Mouse (Mus musculus): Measurements from ENCODE around the gene Slit3. TPM values are rescaled to one million over a fixed set of nuclear protein-coding genes. Genes with fewer than 3 reads are reported as not detected.

The Slit3 gene
- polyA plus RNA-seq, 1 experiment from 2014 or later = 15.0 TPM

DNA sequence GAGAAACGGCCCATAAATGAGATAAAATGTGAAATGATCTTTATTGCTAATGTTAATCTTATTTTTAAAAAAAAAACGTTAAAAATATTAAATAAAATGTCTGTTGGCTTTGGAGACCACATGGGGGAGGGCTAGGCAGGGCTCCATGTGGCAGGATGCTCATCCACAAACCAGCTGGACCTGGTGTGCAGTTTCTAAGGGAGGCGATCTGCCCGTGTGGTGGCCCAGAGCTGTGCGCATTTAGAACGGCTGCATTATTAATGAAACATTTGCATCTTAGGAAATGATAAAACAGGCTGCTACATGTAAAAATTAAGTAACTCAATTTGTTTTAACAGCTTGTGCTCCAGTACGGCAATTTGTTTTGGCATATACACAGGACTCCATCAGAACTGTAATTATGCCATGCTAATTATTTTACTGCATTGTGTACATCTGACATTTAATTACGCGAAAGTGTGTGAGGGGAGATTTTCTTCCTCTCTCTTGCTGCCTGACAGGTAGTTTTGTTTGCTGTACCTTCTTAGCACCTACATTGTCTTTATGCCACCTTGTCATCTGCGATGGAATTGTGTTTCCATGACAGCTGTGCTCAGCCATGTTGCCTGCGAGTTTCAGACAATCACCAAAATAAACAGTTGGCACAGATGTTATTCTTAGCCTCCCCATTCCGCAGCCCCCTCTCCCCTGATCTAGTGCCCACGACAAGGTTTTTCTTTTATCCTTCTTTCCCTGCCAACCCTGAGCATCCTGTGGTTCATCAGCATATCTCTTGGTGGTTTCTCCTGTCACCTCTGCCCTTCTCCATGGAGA, 165.8 kb downstream of the Slit3 start:
- Histone ChIP-seq H3K4me1 (peaks cover 26% of the 10 kb centered on the region), H3K9me3 (replicated peaks) (no peaks in the 10 kb centered on the region), H3K27me3 (ENCODE audit: low read depth, poor library complexity, severe bottlenecking) (peaks cover 46% of the 10 kb centered on the region), H3K27ac (replicated peaks) (no peak overlapping the region), H3K4me3 (no peak overlapping the region), H3K36me3 (no peaks in the 10 kb centered on the region)
- WGBS = 87% methylated on average over 13 of the region's 13 CpGs
- DNase-seq (ENCODE audit: low spot score) = no peak

DNA sequence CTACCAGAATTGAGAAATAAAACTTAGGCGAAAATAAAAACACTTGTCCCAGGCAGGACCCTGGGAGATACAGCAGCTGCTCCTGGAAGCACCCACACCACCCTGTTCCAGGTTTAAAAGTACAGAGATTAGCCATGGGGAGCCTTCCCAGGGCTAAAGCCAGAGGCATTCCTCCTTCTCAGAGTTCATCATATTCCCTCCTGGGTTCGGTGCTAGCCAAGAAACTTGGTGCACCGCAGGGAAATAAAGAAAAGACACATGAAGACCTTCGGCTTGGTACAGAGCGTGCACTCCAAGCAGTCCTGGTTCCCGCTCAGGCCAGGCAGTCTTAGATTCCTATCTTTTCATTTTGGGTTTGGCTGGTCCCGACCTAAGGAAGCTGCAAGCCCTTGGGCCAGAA, 167.0 kb downstream of the Slit3 start:
- Histone ChIP-seq H3K27me3 (ENCODE audit: low read depth, poor library complexity, severe bottlenecking) (peaks cover 45% of the 10 kb centered on the region), H3K4me3 (no peak overlapping the region), H3K4me1 (peaks cover 14% of the 10 kb centered on the region), H3K9me3 (replicated peaks) (no peaks in the 10 kb centered on the region), H3K36me3 (no peaks in the 10 kb centered on the region), H3K27ac (replicated peaks) (no peak overlapping the region)
- DNase-seq (ENCODE audit: low spot score) = no peak
- 93% methylated on average over 7 of the region's 7 CpGs for WGBS

DNA sequence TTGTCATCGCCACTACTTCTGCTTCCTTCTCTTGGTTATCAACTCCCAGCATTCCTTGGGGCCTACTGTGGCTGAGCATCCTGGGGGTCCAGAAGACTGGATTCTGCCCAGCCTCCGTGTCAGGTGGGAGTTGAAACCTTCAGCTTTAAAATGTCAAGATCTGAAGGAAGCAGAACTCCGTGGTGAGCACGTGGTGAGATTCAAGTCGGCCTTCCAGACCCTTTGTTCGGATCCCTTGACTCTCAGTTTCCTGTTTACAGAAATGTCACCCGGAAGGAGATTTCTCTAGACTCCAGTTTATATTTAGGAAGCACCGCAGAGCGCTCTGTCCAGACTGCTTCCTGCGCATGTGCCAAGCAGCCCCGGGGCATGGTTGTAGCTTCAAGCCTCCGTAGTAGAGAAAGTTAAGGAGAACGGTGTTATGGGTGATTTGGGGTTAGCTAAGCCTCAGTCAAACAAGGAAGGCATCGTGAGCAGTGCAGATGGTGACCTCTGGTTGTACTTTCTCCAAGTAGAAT, 167.8 kb downstream of the Slit3 start:
- Histone ChIP-seq H3K27me3 (ENCODE audit: low read depth, poor library complexity, severe bottlenecking) (peaks cover 52% of the 10 kb centered on the region), H3K36me3 (no peaks in the 10 kb centered on the region), H3K4me3 (no peak overlapping the region), H3K4me1 (peaks cover 6% of the 10 kb centered on the region), H3K27ac (replicated peaks) (no peak overlapping the region), H3K9me3 (replicated peaks) (no peaks in the 10 kb centered on the region)
- no peak for DNase-seq (ENCODE audit: low spot score)
- WGBS = 84% methylated on average over 14 of the region's 14 CpGs

DNA sequence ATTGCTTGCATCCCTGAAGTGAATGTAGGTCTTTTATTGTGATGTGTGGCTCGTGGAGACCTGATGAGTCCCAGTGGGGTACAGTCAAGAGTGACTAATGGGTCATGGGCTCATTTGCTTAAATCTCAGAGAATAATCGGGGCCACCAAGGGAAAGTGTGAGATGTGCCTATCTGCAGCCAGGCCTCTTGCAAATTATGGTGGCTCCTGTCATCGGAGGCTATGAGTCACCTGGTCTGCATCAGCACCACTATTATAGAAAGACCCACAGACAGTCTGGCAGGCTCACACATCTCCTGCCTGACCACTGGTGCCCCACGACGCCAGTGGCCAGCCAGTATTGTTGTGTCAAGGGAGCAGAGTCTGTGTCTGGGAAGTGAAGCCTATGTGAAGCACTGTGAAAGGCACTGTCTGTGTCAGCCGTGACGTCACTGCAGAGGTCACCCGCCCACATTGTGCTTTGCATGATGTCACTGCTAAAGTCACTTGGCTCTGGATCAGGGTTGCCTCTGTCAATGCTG, 171.3 kb downstream of the Slit3 start:
- no peak for DNase-seq (ENCODE audit: low spot score)
- no peaks in the 10 kb centered on the region for H3K36me3 ChIP-seq
- 86% methylated on average over 8 of the region's 8 CpGs for WGBS
- peaks cover 7% of the 10 kb centered on the region; the same call in 1 of the 2 replicates for H3K4me1 ChIP-seq
- H3K4me3 ChIP-seq = no peak overlapping the region
- H3K27ac ChIP-seq (replicated peaks) = no peak overlapping the region
- no peaks in the 10 kb centered on the region for H3K9me3 ChIP-seq (replicated peaks)
- peaks cover 61% of the 10 kb centered on the region for H3K27me3 ChIP-seq (ENCODE audit: low read depth, poor library complexity, severe bottlenecking)

DNA sequence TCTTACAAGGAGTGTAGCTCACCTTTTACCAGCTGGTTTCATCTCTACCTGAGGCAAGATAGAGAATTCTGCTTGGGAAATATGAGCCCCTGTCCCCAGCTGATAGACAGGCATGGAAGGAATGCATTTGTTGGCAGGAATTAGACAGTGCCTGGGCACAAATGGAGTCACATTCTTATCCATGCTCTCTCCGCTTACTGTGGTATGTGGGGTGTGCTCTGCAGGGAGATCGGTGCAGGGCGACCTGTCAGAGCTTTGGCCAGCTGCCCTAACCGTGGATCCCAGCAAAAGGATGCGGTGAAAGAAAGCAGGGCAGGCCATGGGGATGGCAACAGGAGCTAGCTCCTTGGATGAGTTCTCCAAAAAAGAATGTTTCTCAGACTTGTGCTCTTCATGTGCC, 172.2 kb downstream of the Slit3 start:
- H3K36me3 ChIP-seq = no peaks in the 10 kb centered on the region
- no peaks in the 10 kb centered on the region for H3K9me3 ChIP-seq (replicated peaks)
- no peak overlapping the region for H3K4me3 ChIP-seq
- peaks cover 70% of the 10 kb centered on the region for H3K27me3 ChIP-seq (ENCODE audit: low read depth, poor library complexity, severe bottlenecking)
- peaks cover 7% of the 10 kb centered on the region; the same call in 1 of the 2 replicates for H3K4me1 ChIP-seq
- no peak for DNase-seq (ENCODE audit: low spot score)
- 84% methylated on average over 5 of the region's 5 CpGs for WGBS
- no peak overlapping the region for H3K27ac ChIP-seq (replicated peaks)

DNA sequence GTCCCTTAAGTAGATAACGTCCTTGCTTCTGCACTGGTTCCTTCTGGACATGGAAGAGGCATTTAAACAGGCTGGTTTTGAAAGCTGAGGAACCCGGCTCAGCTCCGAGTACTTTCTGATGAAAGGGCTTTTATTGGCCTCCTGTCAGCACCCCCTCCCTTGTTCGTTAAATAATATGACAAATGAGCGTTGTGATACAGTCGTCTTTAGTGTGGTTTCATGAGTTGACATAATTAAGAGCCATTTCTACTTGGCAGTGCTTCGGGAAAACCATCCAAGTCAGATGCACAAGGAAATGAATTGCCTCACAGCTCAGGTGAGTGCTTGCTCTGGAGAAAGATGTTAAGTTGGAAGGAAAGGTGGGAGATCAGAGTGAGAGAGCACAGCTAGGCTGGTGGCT, 173.6 kb downstream of the Slit3 start:
- no peak overlapping the region for H3K4me3 ChIP-seq
- no peaks in the 10 kb centered on the region for H3K9me3 ChIP-seq (replicated peaks)
- no peaks in the 10 kb centered on the region for H3K36me3 ChIP-seq
- H3K4me1 ChIP-seq = peaks cover 7% of the 10 kb centered on the region; the same call in 1 of the 2 replicates
- H3K27ac ChIP-seq (replicated peaks) = no peak overlapping the region
- no peak for DNase-seq (ENCODE audit: low spot score)
- peaks cover 77% of the 10 kb centered on the region for H3K27me3 ChIP-seq (ENCODE audit: low read depth, poor library complexity, severe bottlenecking)
- WGBS = 83% methylated on average over 7 of the region's 7 CpGs

DNA sequence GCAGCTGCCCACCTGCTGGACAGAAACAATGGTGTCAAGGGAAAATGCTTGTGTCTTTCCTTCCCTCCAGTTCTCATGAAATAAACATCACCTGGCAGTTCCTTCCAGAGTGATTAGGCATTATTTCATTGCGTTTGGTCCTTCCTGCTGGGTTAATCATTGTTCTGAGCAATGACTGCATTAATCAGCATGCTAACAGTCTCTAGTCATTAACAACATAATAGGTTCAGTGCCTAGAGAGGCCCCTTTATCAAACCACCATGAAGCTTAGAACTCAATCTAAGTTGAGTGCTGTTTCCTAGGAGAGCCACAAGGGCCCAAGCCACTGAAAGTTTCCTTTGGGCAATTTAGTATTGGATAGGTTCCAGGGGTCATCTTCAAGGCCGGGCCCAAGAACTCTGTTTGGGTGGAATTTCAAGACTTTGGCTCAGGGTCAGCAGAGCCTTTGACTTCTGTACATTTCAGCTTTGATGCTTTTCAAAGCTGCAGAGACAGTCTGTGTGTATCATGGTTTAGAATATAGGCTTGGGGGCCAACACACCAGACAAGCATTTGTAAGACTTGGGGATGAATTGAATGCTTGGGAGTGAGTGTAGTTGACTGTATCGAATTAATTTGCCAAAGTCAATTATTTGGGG, 174.3 kb downstream of the Slit3 start:
- 64% methylated on average over 3 of the region's 3 CpGs for WGBS
- Histone ChIP-seq H3K27ac (replicated peaks) (no peak overlapping the region), H3K36me3 (no peaks in the 10 kb centered on the region), H3K4me3 (no peak overlapping the region), H3K27me3 (ENCODE audit: low read depth, poor library complexity, severe bottlenecking) (peaks cover 78% of the 10 kb centered on the region), H3K9me3 (replicated peaks) (no peaks in the 10 kb centered on the region), H3K4me1 (peaks cover 7% of the 10 kb centered on the region; the same call in 1 of the 2 replicates)
- DNase-seq (ENCODE audit: low spot score) = no peak

DNA sequence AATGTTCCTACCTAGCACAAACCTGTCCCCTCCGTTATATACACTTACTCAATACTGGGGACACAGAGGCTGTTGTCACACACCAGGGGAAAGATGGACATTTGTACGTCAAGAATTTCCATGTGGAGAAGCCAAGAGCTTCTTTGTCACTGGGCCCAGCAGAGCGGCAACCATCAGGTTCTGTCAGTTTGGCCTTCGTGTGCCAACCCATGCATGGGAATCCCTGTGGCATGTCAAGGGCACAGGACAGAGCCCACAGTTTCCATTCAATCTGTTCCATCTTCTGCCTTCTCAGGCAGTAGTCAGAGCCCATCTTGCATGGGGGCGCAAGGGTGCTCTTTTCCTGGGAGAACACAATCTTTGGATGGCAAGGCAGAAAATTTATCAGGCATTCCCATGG, 175.8 kb downstream of the Slit3 start:
- no peaks in the 10 kb centered on the region for H3K36me3 ChIP-seq
- H3K4me1 ChIP-seq = peaks cover 7% of the 10 kb centered on the region; the same call in 1 of the 2 replicates
- no peak overlapping the region for H3K27ac ChIP-seq (replicated peaks)
- H3K4me3 ChIP-seq = no peak overlapping the region
- DNase-seq (ENCODE audit: low spot score) = no peak
- H3K27me3 ChIP-seq (ENCODE audit: low read depth, poor library complexity, severe bottlenecking) = peaks cover 79% of the 10 kb centered on the region
- no peaks in the 10 kb centered on the region for H3K9me3 ChIP-seq (replicated peaks)
- 92% methylated on average over 5 of the region's 5 CpGs for WGBS

DNA sequence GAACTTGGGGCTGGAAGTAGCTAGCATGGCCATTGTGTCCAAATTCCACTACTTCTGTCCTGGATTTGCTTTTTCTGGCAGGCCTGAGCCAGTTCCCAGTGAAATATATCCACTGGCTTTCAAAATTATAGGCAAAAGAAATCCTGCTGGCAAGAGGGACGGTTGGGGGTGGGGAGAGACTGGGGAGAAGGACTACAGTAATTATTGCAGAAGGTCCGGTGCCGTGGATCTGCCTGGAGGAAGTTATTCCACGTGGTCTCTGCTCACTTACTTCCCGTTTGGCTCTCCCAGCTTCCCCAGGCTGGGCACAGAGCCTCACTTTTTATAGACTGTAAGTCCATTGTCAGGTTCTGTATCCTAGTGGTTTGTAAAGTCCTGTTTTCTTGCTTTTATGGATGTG, 176.3 kb downstream of the Slit3 start:
- peaks cover 79% of the 10 kb centered on the region for H3K27me3 ChIP-seq (ENCODE audit: low read depth, poor library complexity, severe bottlenecking)
- no peak for DNase-seq (ENCODE audit: low spot score)
- no peaks in the 10 kb centered on the region for H3K9me3 ChIP-seq (replicated peaks)
- H3K36me3 ChIP-seq = no peaks in the 10 kb centered on the region
- WGBS = 81% methylated on average over 5 of the region's 5 CpGs
- H3K4me3 ChIP-seq = no peak overlapping the region
- H3K4me1 ChIP-seq = peaks cover 7% of the 10 kb centered on the region; the same call in 1 of the 2 replicates
- H3K27ac ChIP-seq (replicated peaks) = no peak overlapping the region

DNA sequence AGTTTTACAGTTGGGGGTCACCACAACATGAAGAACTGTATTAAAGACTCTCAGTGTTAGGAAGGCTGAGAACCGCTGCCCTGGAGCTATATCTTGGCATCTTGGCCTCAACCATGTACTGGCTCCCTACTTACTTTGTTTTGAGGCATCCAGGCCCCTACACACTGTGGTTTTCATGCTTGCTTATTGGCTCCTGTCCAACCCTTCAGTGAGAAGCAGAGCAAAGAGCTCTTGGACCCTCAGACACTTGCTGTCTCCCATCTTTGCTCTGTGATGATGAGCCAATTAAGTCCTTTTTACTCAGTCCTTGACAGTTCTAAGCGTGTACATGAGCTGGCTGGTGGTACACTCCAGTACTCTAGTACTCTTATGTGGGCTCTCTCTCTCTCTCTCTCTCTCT, 177.5 kb downstream of the Slit3 start:
- H3K36me3 ChIP-seq = no peaks in the 10 kb centered on the region
- no peaks in the 10 kb centered on the region for H3K9me3 ChIP-seq (replicated peaks)
- peaks cover 7% of the 10 kb centered on the region; the same call in 1 of the 2 replicates for H3K4me1 ChIP-seq
- 95% methylated on average over 2 of the region's 2 CpGs for WGBS
- H3K27ac ChIP-seq (replicated peaks) = no peak overlapping the region
- DNase-seq (ENCODE audit: low spot score) = no peak
- H3K27me3 ChIP-seq (ENCODE audit: low read depth, poor library complexity, severe bottlenecking) = peaks cover 78% of the 10 kb centered on the region
- H3K4me3 ChIP-seq = no peak overlapping the region

DNA sequence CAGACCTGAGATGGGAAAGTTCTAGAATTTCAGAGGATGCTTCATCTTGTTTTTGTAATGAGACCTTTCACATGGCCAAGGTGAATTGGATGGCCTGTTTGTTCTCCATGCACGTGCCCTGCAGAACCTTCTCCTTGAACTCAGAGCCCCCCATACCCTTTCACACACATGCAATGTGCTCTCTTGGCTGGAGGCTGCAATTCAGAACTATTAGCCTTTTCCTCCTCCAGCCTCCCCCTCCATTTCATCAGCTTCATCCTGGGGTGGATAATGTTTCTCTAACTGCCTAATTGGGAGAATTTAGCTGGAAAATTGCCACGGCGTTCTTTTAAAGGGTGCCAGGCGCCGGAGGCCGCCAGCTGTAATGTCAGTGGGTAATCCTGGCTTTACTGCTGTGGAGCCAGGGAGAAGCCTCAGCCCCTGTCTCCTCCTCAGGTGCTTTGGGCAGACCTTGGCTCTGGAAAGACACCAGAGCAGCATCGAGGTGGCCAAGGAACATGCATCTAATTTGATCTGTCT, 178.9 kb downstream of the Slit3 start:
- no peak overlapping the region for H3K4me3 ChIP-seq
- no peak overlapping the region for H3K27ac ChIP-seq (replicated peaks)
- H3K9me3 ChIP-seq (replicated peaks) = no peaks in the 10 kb centered on the region
- no peak for DNase-seq (ENCODE audit: low spot score)
- H3K4me1 ChIP-seq = peaks cover 7% of the 10 kb centered on the region; the same call in 1 of the 2 replicates
- 92% methylated on average over 7 of the region's 7 CpGs for WGBS
- no peaks in the 10 kb centered on the region for H3K36me3 ChIP-seq
- peaks cover 78% of the 10 kb centered on the region for H3K27me3 ChIP-seq (ENCODE audit: low read depth, poor library complexity, severe bottlenecking)

DNA sequence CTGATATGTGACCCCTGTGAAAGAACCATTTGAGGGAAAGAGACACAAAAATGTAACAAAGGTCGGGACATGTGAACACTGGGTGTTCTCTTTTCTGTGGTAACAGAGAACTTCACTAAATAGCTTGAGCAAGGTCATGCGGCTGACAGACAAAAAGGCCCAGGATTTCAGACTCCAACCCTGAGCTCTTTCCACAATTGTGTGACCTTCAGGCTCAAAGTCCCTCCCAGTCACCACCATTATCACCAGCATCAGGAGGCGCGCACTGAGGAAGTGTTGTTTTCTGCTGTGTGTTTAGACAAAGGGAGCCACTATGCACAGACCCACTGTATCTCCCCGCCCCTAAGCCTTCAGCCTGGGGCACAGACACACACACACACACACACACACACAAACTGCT, 181.2 kb downstream of the Slit3 start:
- no peaks in the 10 kb centered on the region for H3K36me3 ChIP-seq
- no peak overlapping the region for H3K27ac ChIP-seq (replicated peaks)
- H3K4me1 ChIP-seq = peaks cover 5% of the 10 kb centered on the region
- H3K9me3 ChIP-seq (replicated peaks) = no peaks in the 10 kb centered on the region
- H3K4me3 ChIP-seq = no peak overlapping the region
- WGBS = 90% methylated on average over 5 of the region's 5 CpGs
- no peak for DNase-seq (ENCODE audit: low spot score)
- H3K27me3 ChIP-seq (ENCODE audit: low read depth, poor library complexity, severe bottlenecking) = peaks cover 86% of the 10 kb centered on the region

Data from midbrain, embryonic 10.5 days (tissue).